Mouse (Mus musculus): ENCODE data around the gene Ercc6. TPM values are rescaled to one million over a fixed set of nuclear protein-coding genes. Genes with fewer than 3 reads are reported as not detected.
A peak's percentile ranks its signal among the peaks of the same experiment; 100 is the strongest.

The Ercc6 gene
- polyA plus RNA-seq, 1 experiment from 2014 or later, result 24.3 TPM

GRCm38 (mm10) chr14:32590377-32590776 lies 77.1 kb downstream of the Ercc6 start:
- ATAC-seq (ENCODE audit: insufficient number of reproducible peaks, insufficient read depth, low FRiP score, low TSS enrichment, low read depth), result no peak
- H3K27ac ChIP-seq, result no peak overlapping the region
- no peak overlapping the region for H3K4me3 ChIP-seq
- H3K9ac ChIP-seq, result no peak overlapping the region
- peaks cover 49% of the 10 kb centered on the region for H3K27me3 ChIP-seq
- H3K4me2 ChIP-seq, result no peak overlapping the region
- no peaks in the 10 kb centered on the region for H3K4me1 ChIP-seq
- 65% methylated on average over 3 of the region's 3 CpGs for WGBS
- H3K9me3 ChIP-seq, result no peaks in the 10 kb centered on the region
- no peaks in the 10 kb centered on the region for H3K36me3 ChIP-seq

GRCm38 (mm10) chr14:32597232-32598231 lies 84.2 kb downstream of the Ercc6 start:
- peaks cover 100% of the 10 kb centered on the region for H3K27me3 ChIP-seq
- peak overlapping the region; percentile 51 for H3K4me2 ChIP-seq
- no peak overlapping the region for H3K27ac ChIP-seq
- peak overlapping the region; percentile 32 for H3K4me3 ChIP-seq
- whole genome bisulfite sequencing, result under 1% methylated on average over 78 of the region's 78 CpGs
- ATAC-seq (ENCODE audit: insufficient number of reproducible peaks, insufficient read depth, low FRiP score, low TSS enrichment, low read depth), result peak; percentile 64; the same call in 1 of the 2 replicates
- no peak overlapping the region for H3K9ac ChIP-seq
- H3K36me3 ChIP-seq, result no peaks in the 10 kb centered on the region
- H3K4me1 ChIP-seq, result peaks cover 26% of the 10 kb centered on the region
- no peaks in the 10 kb centered on the region for H3K9me3 ChIP-seq

DNA sequence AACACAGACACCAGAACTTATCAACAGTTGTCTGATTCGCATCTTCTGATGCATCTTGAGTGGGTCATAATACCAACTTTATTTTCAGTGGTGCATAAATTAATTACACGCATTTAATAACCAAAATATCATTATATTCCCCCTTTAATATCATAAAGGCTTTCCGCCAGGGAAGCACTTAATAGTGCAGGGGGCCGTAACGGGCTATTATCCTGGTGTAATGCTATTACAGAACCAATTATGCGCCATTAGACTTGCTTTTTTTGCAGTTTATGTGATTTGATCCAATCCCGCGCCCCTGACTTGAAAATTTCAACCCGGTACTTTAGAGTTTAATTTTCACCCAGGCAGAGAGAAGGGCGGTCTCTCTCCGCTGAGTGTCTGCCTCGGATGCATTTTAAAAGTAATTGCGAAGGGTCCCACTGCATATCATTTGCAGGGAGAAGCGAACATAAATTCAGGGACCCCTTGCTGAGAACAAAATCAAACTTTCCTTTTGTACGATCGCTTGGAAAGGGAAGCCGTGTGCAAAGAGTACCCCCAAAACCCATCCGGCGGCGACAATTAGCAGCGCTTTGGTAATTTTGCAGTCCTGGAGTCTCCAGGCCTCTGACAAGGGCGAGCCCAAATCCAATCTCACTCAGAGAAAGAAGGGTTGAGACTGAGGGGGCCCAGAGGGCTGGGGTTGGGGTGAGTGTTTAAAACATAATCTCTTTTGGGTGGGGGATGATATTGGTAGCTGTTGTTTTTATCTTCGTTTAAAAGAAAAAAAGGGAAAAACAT lies 85.3 kb downstream of the Ercc6 start:
- H3K27ac ChIP-seq, result no peak overlapping the region
- no peak overlapping the region for H3K9ac ChIP-seq
- H3K4me2 ChIP-seq, result no peak overlapping the region
- no peak for ATAC-seq (ENCODE audit: insufficient number of reproducible peaks, insufficient read depth, low FRiP score, low TSS enrichment, low read depth)
- H3K27me3 ChIP-seq, result peaks cover 100% of the 10 kb centered on the region
- 5% methylated on average over 23 of the region's 23 CpGs for WGBS
- no peaks in the 10 kb centered on the region for H3K9me3 ChIP-seq
- no peaks in the 10 kb centered on the region for H3K36me3 ChIP-seq
- peaks cover 26% of the 10 kb centered on the region for H3K4me1 ChIP-seq
- no peak overlapping the region for H3K4me3 ChIP-seq

GRCm38 (mm10) chr14:32599290-32600041 lies 86.1 kb downstream of the Ercc6 start, which contains the start of gene Prrxl1:
TSS of gene Prrxl1 (plus strand) at chr14:32599407.
- no peak within 1 kb of the TSS for H3K9ac ChIP-seq
- peak within 1 kb of the TSS; percentile 37 for H3K4me3 ChIP-seq
- no peaks in the 10 kb centered on the region for H3K36me3 ChIP-seq
- ATAC-seq (ENCODE audit: insufficient number of reproducible peaks, insufficient read depth, low FRiP score, low TSS enrichment, low read depth), result no peak
- under 1% methylated on average over 53 of the region's 53 CpGs for WGBS
- H3K9me3 ChIP-seq, result no peaks in the 10 kb centered on the region
- H3K4me2 ChIP-seq, result peak within 1 kb of the TSS; percentile 54
- H3K27me3 ChIP-seq, result peaks cover 100% of the 10 kb centered on the region
- H3K4me1 ChIP-seq, result peaks cover 26% of the 10 kb centered on the region
- H3K27ac ChIP-seq, result no peak within 1 kb of the TSS

DNA sequence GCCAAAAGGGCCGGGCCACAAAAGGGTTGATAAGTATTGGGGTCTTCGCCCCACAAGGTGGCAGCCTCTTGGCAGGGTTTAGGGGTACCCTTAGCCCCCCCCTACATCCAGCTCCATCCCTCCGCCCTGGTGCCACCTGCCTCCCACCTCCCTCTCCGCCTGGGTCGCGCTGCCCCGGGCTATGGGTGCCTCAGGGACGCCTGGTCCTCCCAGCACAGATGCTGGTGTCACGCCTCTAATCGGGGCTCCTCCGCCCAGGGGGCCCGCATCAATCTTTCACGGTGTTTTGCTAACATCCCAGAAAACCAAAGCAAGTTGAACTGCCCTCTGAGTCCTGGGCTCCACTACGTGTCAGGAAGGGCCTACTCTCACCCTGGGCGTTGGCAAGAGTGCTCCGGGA lies 86.8 kb downstream of the Ercc6 start:
- no peaks in the 10 kb centered on the region for H3K36me3 ChIP-seq
- no peak overlapping the region for H3K27ac ChIP-seq
- no peak overlapping the region for H3K9ac ChIP-seq
- H3K9me3 ChIP-seq, result no peaks in the 10 kb centered on the region
- H3K27me3 ChIP-seq, result peaks cover 97% of the 10 kb centered on the region
- WGBS, result under 1% methylated on average over 16 of the region's 16 CpGs
- peak overlapping the region; percentile 54 for H3K4me2 ChIP-seq
- peaks cover 26% of the 10 kb centered on the region for H3K4me1 ChIP-seq
- ATAC-seq (ENCODE audit: insufficient number of reproducible peaks, insufficient read depth, low FRiP score, low TSS enrichment, low read depth), result no peak
- 0 out of 2 replicates have a peak overlapping the region, but pooled peaks have one; percentile 37 for H3K4me3 ChIP-seq

DNA sequence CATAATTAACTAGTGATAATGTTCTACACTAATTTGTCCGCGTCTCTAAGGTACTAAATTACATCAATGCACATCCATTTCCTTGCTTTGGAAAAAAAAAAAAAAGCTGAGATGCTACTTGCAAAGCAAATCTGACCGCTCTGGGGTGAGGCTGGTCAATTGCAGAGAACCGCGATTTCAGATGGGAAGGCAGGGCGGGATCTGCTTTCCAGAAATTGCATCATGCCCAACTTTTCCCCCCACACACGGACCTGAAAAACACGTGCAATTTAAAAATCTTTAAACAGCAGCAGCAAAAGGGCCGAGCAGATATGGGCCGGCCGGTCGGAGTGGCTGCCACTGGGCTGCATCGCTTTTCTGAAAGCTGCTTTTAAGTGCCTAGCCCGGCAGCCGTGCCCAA lies 92.2 kb downstream of the Ercc6 start:
- Histone ChIP-seq H3K4me3 (no peak overlapping the region), H3K4me1 (no peaks in the 10 kb centered on the region), H3K4me2 (no peak overlapping the region), H3K27ac (no peak overlapping the region), H3K27me3 (peaks cover 69% of the 10 kb centered on the region), H3K9ac (no peak overlapping the region), H3K36me3 (no peaks in the 10 kb centered on the region), H3K9me3 (no peaks in the 10 kb centered on the region)
- 58% methylated on average over 15 of the region's 15 CpGs for WGBS
- no peak for ATAC-seq (ENCODE audit: insufficient number of reproducible peaks, insufficient read depth, low FRiP score, low TSS enrichment, low read depth)

DNA sequence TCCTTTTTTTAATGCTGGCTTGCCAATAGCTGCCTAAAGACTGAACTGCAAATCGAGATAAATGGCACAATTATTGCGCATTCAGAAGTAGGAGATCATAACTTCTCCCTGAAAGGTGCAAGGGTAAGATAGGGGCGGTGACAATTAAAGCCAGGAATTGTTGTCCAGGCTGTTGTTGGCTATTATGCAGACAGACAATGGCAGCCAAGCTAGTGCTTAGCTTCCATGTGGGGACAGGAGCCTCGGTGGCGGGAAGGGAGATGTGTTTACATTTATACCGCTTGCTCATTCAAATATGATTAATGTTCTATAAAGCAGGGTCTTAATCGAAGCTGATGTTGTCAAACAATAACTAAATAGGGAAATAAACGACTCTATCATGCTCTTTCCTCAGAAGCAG lies 93.0 kb downstream of the Ercc6 start:
- peaks cover 60% of the 10 kb centered on the region for H3K27me3 ChIP-seq
- WGBS, result 78% methylated on average over 8 of the region's 8 CpGs
- no peaks in the 10 kb centered on the region for H3K36me3 ChIP-seq
- no peak overlapping the region for H3K9ac ChIP-seq
- H3K4me1 ChIP-seq, result no peaks in the 10 kb centered on the region
- no peak overlapping the region for H3K4me3 ChIP-seq
- no peak for ATAC-seq (ENCODE audit: insufficient number of reproducible peaks, insufficient read depth, low FRiP score, low TSS enrichment, low read depth)
- no peaks in the 10 kb centered on the region for H3K9me3 ChIP-seq
- no peak overlapping the region for H3K4me2 ChIP-seq
- no peak overlapping the region for H3K27ac ChIP-seq

GRCm38 (mm10) chr14:32609392-32609791 lies 96.1 kb downstream of the Ercc6 start:
- H3K9ac ChIP-seq, result no peak overlapping the region
- no peaks in the 10 kb centered on the region for H3K36me3 ChIP-seq
- no peak overlapping the region for H3K4me2 ChIP-seq
- no peaks in the 10 kb centered on the region for H3K9me3 ChIP-seq
- no peak overlapping the region for H3K27ac ChIP-seq
- H3K27me3 ChIP-seq, result peaks cover 30% of the 10 kb centered on the region
- ATAC-seq (ENCODE audit: insufficient number of reproducible peaks, insufficient read depth, low FRiP score, low TSS enrichment, low read depth), result no peak
- 23% methylated on average over 3 of the region's 3 CpGs for WGBS
- no peaks in the 10 kb centered on the region for H3K4me1 ChIP-seq
- no peak overlapping the region for H3K4me3 ChIP-seq

DNA sequence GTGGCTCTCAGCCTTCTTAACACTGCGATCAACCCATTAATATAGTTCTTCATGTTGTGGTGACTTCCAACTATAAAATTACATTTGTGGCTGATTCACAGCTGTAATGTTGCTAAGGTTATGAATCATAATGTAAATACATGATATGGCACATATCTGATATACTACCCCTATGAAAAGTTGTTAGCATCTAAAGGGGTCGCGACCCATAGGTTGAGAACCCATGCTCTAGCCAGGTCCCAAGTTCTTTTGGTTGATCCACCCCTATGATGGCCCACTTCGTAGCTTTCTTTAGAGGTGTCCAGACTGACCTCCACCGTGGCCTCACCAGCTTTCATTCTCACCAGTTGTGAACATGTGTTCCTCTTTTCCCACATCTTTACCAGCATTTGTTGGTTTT lies 103.9 kb downstream of the Ercc6 start:
- H3K9ac ChIP-seq, result no peak overlapping the region
- no peak overlapping the region for H3K27ac ChIP-seq
- no peaks in the 10 kb centered on the region for H3K36me3 ChIP-seq
- H3K9me3 ChIP-seq, result no peaks in the 10 kb centered on the region
- H3K4me2 ChIP-seq, result no peak overlapping the region
- WGBS, result 86% methylated on average over 5 of the region's 5 CpGs
- no peak overlapping the region for H3K4me3 ChIP-seq
- ATAC-seq (ENCODE audit: insufficient number of reproducible peaks, insufficient read depth, low FRiP score, low TSS enrichment, low read depth), result no peak
- no peaks in the 10 kb centered on the region for H3K27me3 ChIP-seq
- H3K4me1 ChIP-seq, result no peaks in the 10 kb centered on the region

DNA sequence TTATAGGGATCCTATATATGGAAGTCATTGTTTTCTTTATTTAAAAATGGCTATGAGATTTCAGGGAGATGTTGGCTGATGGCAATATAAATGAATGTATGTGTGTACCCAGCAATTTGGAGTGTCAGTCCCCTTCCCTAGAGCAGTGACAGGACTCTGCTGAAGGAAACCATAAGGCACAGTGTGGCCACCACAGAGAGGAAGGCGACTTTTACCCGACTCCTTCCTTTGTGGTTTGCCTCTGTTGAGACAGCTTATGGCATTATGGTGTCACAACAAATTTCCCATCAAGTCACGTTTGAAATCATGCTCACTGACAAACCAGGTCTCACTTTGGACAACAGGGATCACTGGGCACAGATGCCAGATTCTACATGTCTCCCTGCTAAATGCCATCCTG lies 110.9 kb downstream of the Ercc6 start:
- WGBS, result 71% methylated on average over 3 of the region's 3 CpGs
- Histone ChIP-seq H3K9ac (no peak overlapping the region), H3K9me3 (no peaks in the 10 kb centered on the region), H3K4me3 (no peak overlapping the region), H3K36me3 (no peaks in the 10 kb centered on the region), H3K27me3 (no peaks in the 10 kb centered on the region), H3K4me2 (no peak overlapping the region), H3K4me1 (no peaks in the 10 kb centered on the region), H3K27ac (no peak overlapping the region)
- ATAC-seq (ENCODE audit: insufficient number of reproducible peaks, insufficient read depth, low FRiP score, low TSS enrichment, low read depth), result no peak

GRCm38 (mm10) chr14:32624811-32625210 lies 111.5 kb downstream of the Ercc6 start:
- Histone ChIP-seq H3K9ac (no peak overlapping the region), H3K36me3 (no peaks in the 10 kb centered on the region), H3K27me3 (no peaks in the 10 kb centered on the region), H3K4me1 (no peaks in the 10 kb centered on the region), H3K9me3 (no peaks in the 10 kb centered on the region), H3K27ac (no peak overlapping the region), H3K4me3 (no peak overlapping the region), H3K4me2 (no peak overlapping the region)
- 89% methylated on average over 7 of the region's 7 CpGs for WGBS
- ATAC-seq (ENCODE audit: insufficient number of reproducible peaks, insufficient read depth, low FRiP score, low TSS enrichment, low read depth), result no peak

Data from embryonic facial prominence, embryonic 13.5 days (tissue).